Mouse (Mus musculus) hematopoietic multipotent progenitor cell, adult 10-12 weeks (in vitro differentiated cells): ENCODE results near the gene Olfr646. TPM values are rescaled to one million over a fixed set of nuclear protein-coding genes. Genes with fewer than 3 reads are reported as not detected.

Experiments
- polyA plus RNA-seq: library from polyadenylated mRNA; stranded (reverse); fragments of >175 nt; gene quantifications from 2 replicates; pipeline ENCODE4 v1.2.3, GENCODE M21; 2012; ENCODE audit warnings: low replicate concordance

Olfr646 gene
- polyA plus RNA-seq = not detected in 2 replicates

DNA sequence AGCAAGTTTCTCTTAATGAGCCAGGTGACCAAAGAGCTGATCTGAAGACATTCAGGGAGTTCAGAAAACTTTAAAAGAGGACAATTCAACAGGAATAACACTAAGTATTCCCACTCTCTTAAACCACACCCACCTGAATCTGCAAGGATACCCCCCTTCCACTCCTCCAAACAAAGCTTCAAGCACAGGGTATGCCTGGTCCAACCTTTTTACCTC lies at the start of gene Olfr646:
TSS of gene Olfr646 (plus strand) at position 117 of the 216 bp plus-strand sequence.

DNA sequence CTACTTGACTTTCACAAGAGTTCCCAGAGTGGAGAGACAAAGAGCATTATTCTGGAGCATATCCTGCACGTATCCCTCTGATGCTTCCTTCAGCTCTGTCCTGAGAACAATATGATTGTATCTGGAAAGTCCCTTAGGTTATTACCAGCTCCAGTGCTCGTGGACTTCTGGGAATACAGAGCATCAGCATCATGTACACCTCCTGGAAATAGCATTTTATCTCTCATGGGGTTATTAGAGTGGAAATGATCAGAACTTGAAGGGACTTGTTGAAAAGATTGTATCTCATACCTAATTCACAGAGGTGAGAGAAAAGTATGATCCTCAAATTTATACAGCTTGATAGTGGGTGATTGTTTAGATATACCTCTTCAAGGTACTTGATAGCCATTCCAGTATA lies 43.3 kb upstream of the Olfr646 start, which contains the start of gene 4930516K23Rik:
TSS of gene 4930516K23Rik (minus strand) at position 101 of the 400 bp plus-strand sequence.

DNA sequence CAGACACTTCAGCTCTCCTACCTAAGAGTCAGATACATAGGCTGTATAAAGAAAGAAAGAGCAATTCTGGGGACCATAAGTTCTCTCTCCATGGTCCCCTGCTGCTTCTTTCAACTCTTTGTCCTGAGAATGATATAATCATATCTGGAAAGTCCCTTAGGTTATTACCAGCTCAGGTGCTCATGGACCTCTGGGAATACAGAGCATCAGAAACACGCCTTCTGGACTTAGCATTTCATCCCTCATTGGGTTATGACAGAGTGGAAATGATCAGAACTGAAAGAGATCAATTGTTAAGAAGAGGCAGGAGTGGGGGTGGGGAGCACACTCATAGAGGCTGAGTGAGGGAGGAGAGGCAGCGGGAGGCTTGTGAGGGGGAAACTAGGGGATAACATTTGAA lies 32.9 kb upstream of the Olfr646 start, which contains the start of gene Olfr644:
TSS of gene Olfr644 (minus strand) at position 101 of the 400 bp plus-strand sequence.

DNA sequence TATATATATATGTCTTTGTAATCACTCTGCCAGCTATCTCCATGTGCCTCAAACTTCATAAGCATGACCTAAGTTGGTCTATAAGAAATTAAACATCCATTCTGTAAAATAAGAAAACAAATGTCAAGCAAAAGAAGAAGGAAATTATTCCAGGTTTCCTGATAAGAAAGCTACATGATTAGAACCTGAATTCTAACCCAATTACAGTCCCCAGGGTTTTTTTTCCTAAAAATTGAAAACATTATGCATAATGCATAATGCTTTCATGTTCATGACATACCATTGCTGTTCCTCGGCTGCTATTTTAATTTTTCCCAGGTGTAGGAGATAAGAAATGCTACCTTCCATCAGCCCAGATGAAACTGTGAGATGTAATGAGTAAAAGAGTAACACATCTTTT lies 19.3 kb upstream of the Olfr646 start, which contains the start of gene Olfr645:
TSS of gene Olfr645 (minus strand) at position 101 of the 400 bp plus-strand sequence.

DNA sequence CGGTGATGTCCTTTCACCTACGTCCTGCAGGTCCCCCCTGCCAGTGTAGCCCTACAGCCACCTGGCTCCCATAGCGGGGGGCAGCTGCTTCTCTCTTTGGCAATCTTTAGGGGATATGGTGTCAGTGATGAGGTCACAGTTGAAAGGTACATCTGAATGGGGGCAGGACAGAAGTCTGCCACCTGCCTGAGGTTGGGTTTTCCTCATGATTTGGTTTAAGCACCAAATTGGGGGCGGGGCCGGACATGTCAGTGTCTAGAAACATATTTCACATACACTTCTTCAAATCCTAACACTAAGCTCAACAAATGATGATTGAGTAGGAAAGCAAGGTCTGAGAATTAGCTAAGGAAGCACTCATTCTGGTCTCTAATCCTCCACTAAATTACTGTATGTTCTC lies 25.1 kb downstream of the Olfr646 start, which contains the start of gene Ubqln5:
TSS of gene Ubqln5 (minus strand) at position 101 of the 400 bp plus-strand sequence.

DNA sequence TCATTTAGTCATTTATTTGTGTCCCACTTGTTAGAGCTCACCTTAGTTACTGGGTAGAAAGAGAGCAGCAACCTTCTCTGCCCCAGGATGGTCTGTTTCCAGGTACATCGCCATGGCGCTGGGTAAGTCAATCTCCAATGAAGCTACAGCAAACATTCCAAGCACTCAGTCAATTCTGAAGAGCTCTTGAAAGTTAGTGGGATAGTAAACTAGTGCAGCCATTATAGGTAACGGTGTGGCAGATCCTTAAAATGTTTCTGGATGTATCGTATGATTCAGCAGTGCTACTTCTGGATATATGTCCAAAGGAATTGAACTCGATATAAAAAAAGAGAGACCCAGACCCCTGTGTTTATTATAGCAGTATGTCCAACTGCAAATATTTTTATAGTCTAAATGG lies 32.6 kb downstream of the Olfr646 start, which contains the start of gene Olfr643:
TSS of gene Olfr643 (minus strand) at position 101 of the 400 bp plus-strand sequence.

GRCm38 (mm10) chr7:104143179-104143578 lies 38.5 kb downstream of the Olfr646 start, which contains the start of gene Ubqln3:
Ubqln3 (minus strand) TSS chr7:104143279.

GRCm38 (mm10) chr7:104150456-104150855 lies 45.8 kb downstream of the Olfr646 start, which contains the start of gene Ubqlnl:
Ubqlnl (minus strand) TSS chr7:104150556.

Other genes starting within 250 kb of the Olfr646 start
- 0.15 TPM in 1 of 2 replicates, not detected in the other for gene Olfr66, start 218.6 kb upstream of the Olfr646 start, polyA plus RNA-seq
- gene Olfr64, start 210.4 kb upstream of the Olfr646 start, polyA plus RNA-seq = not detected in 2 replicates
- not detected in 2 replicates for gene Olfr65, start 201.4 kb upstream of the Olfr646 start, polyA plus RNA-seq
- not detected in 2 replicates for gene Olfr631, start 176.0 kb upstream of the Olfr646 start, polyA plus RNA-seq
- not detected in 2 replicates for gene Olfr632, start 170.5 kb upstream of the Olfr646 start, polyA plus RNA-seq
- gene Olfr633, start 160.4 kb upstream of the Olfr646 start, polyA plus RNA-seq = not detected in 2 replicates
- 0.02 and 0.03 TPM in 2 replicates for gene Olfr635, start 133.7 kb upstream of the Olfr646 start, polyA plus RNA-seq
- not detected in 2 replicates for gene Olfr638, start 106.1 kb upstream of the Olfr646 start, polyA plus RNA-seq
- gene Olfr639, start 87.6 kb upstream of the Olfr646 start, polyA plus RNA-seq = not detected in 2 replicates
- gene Olfr640, start 79.3 kb upstream of the Olfr646 start, polyA plus RNA-seq = not detected in 2 replicates
- not detected in 2 replicates for gene Olfr641, start 69.4 kb upstream of the Olfr646 start, polyA plus RNA-seq
- gene Olfr642, start 52.2 kb upstream of the Olfr646 start, polyA plus RNA-seq = not detected in 2 replicates
- gene 4930516K23Rik, start 43.4 kb upstream of the Olfr646 start, polyA plus RNA-seq = 0.04 TPM in 1 of 2 replicates, not detected in the other
- gene Olfr644, start 33.0 kb upstream of the Olfr646 start, polyA plus RNA-seq = not detected in 2 replicates
- gene Olfr645, start 19.4 kb upstream of the Olfr646 start, polyA plus RNA-seq = not detected in 2 replicates
- gene Ubqln5, start 25.0 kb downstream of the Olfr646 start, polyA plus RNA-seq = not detected in 2 replicates
- not detected in 2 replicates for gene Olfr643, start 32.5 kb downstream of the Olfr646 start, polyA plus RNA-seq
- gene Ubqln3, start 38.4 kb downstream of the Olfr646 start, polyA plus RNA-seq = not detected in 2 replicates
- gene Ubqlnl, start 45.7 kb downstream of the Olfr646 start, polyA plus RNA-seq = not detected in 2 replicates
- gene Olfm5, start 60.0 kb downstream of the Olfr646 start, polyA plus RNA-seq = not detected in 2 replicates
- not detected in 2 replicates for gene Olfr648, start 78.5 kb downstream of the Olfr646 start, polyA plus RNA-seq
- not detected in 2 replicates for gene Olfr649, start 91.1 kb downstream of the Olfr646 start, polyA plus RNA-seq
- gene Trim6, start 113.9 kb downstream of the Olfr646 start, polyA plus RNA-seq = 0.12 TPM in 1 of 2 replicates, not detected in the other
- 0.55 and 1.2 TPM in 2 replicates for gene Trim34a, start 139.6 kb downstream of the Olfr646 start, polyA plus RNA-seq
- gene Trim5, start 183.2 kb downstream of the Olfr646 start, polyA plus RNA-seq = 0.04 TPM in 1 of 2 replicates, not detected in the other
- not detected in 2 replicates for gene Trim12a, start 210.6 kb downstream of the Olfr646 start, polyA plus RNA-seq
- gene Trim34b, start 224.6 kb downstream of the Olfr646 start, polyA plus RNA-seq = 1.1 and 1.8 TPM in 2 replicates
- 3.5 and 6.5 TPM in 2 replicates for gene Trim12c, start 248.5 kb downstream of the Olfr646 start, polyA plus RNA-seq